Mouse (Mus musculus) kidney, adult 2 months (tissue): Measurements from ENCODE around the gene Bcl2a1d.

Source experiments
- CTCF ChIP-seq: fragments of 200-500 bp; conservative IDR thresholded peaks from 2 replicates; pipeline ENCODE4 v1.5.1; 2011; ENCODE audit warnings: low read depth, mild to moderate bottlenecking, control low read depth, low read length, moderate library complexity, mixed read lengths; ENCODE audit not compliant: insufficient read depth, insufficient read length
- POLR2A ChIP-seq: fragments of 200-500 bp; IDR thresholded peaks from one replicate; pipeline ENCODE4 v1.6.1; 2011; ENCODE audit warnings: low read depth, low read length, control low read depth

DNA sequence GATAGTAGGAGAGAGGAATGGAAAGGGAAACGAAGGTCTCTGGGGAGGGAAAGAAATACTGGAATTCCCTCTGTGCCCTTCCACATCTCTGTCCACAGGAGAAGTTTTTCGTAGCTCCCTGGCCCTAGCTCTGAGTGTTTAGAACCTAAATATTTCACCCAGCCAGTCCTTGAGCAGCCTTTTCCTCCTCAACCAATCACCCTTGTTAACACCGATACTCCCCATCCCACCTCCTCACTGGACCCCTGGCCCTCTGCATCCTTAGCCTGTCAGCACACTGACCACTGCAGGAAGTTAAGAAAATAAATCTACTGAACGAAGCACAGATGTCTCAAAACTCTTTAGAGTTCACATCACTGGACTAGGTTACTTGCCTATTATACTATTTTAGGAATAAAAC lies 25.0 kb downstream of the Bcl2a1d start:
- no peak for TF ChIP-seq CTCF
- no peak for TF ChIP-seq POLR2A
